Mouse (Mus musculus): Measurements from ENCODE around the gene P2rx5.
A peak's percentile ranks its signal among the peaks of the same experiment; 100 is the strongest.

P2rx5 gene

DNA sequence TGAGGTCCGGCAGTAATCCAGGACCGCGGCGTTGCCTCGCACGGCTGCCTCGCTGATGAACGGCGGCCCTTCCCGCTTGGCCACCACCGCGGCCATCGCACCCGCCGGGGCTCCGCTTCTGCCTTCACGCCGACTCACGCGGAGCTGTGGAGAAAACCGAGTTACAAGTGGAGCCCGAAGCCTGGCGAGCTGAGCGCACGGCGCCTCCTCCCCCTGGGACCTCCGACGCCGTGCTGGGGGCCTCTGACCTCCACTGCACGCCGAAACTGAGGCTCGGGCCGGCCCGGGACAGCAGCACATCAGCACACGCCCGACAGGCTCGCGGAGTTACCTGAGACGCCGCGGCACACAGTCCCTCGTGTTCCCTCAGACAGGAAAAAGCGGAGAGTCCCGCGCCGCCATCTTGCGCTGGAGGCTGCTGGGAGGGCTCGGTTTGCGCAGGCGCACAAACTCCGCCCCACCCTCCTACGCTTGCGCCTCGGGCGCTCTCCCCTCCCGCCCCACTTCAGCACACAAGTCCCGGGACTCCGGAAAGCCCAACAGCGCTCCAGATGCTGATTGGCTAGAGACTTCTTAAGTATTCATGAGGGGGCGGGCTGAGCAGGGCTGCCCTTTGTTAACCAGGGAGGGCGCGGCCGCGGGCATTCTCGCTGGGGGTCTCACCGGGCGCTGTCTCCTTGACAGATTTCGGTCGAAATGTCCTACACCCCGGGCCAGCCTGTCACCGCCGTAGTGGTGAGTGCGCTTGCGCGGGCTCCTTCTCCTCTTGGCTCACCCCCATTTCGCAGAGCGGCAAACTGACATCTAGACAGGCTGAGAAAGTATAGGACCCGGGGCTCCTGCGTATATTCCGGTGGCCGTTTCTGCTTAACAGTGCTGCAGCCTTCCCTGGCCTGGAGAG, 16.6 kb downstream of the P2rx5 start, which contains the start of the genes Emc6 and Tax1bp3:
Emc6 (minus strand) TSS at position 430 of the 901 bp plus-strand sequence.
Tax1bp3 (plus strand) TSS at position 476 of the 901 bp plus-strand sequence.
- peak; percentile 95 for DNase-seq

DNA sequence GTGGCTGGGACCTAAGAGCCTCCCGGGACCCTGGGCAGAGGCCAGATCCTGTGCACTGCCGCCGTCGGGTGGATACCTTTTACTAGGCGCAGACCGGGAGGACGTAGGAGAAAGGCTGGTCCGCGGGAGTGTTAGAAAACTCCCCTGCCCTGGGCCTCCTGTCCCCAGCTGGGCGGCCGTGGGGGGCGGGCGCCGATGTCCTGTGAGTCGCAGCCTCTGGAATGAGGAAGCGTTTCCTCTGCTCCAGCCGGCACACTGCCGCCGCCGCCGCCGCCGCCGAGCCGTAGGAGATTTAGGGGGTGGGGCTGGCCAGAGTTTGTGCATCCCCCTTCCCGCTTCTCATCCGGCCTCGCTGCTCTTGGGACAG, 17.3 kb downstream of the P2rx5 start:
- DNase-seq = peak; percentile 56

GRCm38 (mm10) chr11:73177895-73178294, 17.7 kb downstream of the P2rx5 start:
- no peak for DNase-seq

DNA sequence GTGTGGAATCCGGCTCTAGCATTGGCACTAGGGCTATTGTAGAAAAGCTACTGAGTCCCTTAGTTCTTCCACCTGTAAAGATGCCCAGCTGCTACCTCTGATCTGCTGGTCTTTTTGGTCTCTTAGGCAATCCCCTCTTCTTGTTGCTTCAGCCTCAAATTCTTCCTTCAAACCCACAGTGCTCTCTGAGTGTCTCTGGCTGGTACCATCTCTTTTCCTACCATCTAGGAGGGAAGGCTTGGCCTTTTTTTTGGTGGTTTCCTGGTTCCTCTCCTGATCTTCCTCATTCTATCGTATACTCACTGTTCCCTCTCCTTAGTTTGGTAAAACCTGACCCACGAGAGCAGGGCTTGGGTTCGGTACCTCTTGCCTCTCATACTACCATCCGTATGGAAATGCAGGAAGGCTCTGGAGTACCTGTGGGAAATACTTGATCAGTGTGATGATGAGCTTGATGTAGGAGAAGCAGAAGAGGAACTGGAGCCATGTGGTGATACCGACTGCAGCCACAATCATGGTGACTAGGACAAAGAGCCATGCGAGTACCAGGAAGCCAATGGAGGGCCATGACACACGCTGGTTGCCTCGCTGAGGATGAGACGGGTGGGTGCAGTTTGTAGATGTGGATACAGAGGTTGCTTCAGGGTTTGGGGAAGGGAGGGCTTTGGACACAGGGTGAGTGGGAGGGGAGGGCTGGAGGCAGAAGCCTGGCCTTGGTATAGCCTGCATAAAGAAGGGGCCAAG, 25.8 kb downstream of the P2rx5 start:
- no peak for DNase-seq

DNA sequence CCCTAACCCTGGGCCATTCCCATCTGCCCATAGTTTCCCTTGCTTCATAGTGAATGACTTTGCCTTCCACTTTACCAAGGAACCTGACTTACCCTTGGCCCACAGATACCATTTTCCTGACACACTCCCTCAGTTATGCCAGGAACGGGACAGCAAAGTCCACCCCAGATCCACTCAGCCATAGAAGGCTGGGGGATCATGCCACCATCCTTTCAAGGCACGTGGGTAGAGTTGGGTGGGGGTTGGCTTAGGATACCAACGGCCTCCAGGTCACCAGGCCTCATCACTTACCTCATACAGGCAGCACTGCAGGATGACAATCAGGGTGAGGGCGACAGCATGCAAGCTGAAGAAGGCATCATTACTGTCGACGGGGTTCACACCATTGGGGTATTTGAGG, 27.0 kb downstream of the P2rx5 start:
- no peak for DNase-seq

GRCm38 (mm10) chr11:73193047-73193446, 32.8 kb downstream of the P2rx5 start:
- DNase-seq = no peak

GRCm38 (mm10) chr11:73194444-73194843, 34.2 kb downstream of the P2rx5 start:
- DNase-seq = no peak

GRCm38 (mm10) chr11:73198190-73198589, 38.0 kb downstream of the P2rx5 start:
- DNase-seq = no peak

DNA sequence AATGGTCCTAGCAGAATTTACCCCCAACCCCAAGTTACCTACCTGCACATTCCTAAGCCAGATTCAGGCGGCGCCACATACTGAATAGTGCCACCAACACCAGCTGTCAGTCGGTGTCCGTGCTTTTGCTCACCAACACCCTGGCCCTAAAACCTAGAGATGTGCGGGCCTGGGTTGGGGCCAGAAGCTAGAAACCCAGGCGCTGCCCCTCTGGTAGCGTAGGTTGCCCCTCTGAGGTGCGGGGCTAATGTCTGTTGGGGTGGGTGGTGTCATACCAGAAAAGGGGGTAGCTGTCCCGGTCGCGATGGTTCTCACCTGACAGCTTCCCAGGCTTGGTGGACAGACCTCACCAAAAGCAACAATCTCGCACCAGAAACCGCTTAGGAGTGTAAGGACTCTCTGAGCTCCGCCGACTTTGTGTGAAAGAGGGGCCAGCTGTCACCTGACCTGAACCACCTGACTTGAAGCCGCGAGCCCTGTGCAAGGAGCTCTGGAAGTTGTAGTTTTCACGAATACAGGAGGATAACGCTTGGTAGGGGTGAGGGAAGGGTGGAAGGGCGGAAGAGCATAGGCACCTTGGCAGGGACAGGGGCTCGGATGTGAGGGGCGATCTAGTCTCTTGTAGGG, 38.5 kb downstream of the P2rx5 start, which contains the start of gene Ctns:
Ctns (minus strand) TSS at position 440 of the 627 bp plus-strand sequence.
- no peak for DNase-seq

- peak; percentile 90 for DNase-seq
These were observed 39.0 kb downstream of the P2rx5 start, which contains the start of gene Shpk for GRCm38 (mm10) chr11:73199230-73199712. Gene Shpk (plus strand): TSS chr11:73199460.

DNA sequence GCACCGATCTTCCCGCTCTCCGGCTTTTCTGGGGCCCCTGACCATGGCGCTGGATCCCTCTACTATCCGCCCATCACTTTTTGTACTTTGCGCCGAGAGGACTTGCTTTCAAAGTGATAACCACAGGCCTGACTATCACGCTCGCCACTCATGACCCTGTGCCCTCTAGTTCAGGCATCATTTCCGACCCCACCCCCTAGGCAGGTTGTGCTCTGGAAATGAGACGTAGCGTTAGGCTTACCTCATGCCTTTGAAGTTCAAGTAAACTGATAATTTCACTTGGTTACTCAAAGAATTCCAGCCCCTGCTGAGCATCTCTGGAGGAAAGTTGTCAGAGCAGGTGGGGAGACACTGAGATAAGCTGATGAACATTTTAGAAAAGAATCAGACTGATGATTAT, 39.7 kb downstream of the P2rx5 start:
- DNase-seq = no peak

GRCm38 (mm10) chr11:73201021-73201420, 40.8 kb downstream of the P2rx5 start:
- DNase-seq = no peak

- DNase-seq = no peak
These were observed 41.4 kb downstream of the P2rx5 start for GRCm38 (mm10) chr11:73201597-73201996.

DNA sequence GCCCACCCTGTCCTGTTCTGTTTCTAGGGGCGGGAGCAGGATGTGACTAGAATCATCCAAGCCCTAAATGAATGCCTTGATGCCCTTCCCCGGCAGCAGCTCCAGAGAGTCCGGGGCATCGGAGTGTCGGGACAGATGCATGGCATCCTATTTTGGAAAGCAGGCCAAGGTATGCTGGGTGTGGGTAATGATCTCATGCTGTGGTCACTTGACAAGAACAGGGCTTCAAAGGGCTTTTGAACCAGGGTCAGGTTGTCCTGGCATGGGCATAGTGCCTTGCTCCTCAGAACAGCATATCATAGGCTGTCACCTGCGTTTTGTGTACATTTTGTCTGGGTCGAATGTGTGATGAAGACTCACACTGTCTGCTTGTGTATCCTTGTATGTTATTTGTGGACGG, 43.7 kb downstream of the P2rx5 start:
- no peak for DNase-seq

GRCm38 (mm10) chr11:73205194-73205593, 45.0 kb downstream of the P2rx5 start:
- DNase-seq = no peak

- DNase-seq = no peak
These were observed 47.4 kb downstream of the P2rx5 start for GRCm38 (mm10) chr11:73207621-73208020.

- no peak for DNase-seq
These were observed 53.7 kb downstream of the P2rx5 start for GRCm38 (mm10) chr11:73213956-73214355.

DNA sequence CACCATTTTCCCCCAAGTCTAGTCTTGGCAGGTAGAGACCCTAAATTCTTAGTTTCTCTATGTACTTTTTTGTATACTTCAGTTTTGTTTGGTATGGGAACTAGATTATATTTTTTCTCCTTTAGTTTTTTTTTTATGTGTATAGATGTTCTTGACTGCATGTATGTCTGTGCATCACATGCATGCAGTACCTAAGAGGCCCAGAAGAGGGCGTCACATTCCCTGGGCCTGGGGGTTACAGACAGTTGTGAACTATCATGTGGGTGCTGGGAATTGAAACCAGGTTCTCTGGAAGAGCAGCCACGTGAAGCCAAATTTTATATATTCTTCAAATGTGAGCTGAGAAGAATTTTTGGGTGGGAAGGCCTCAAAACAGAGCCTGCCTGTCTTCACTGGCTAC, 59.5 kb downstream of the P2rx5 start:
- no peak for DNase-seq

- no peak for DNase-seq
These were observed 60.4 kb downstream of the P2rx5 start for GRCm38 (mm10) chr11:73220651-73221050.
